Mouse (Mus musculus) hindbrain, embryonic 10.5 days (tissue): ENCODE results near the gene Atg14. TPM values are rescaled to one million over a fixed set of nuclear protein-coding genes. Genes with fewer than 3 reads are reported as not detected.

Experiments used
- DNase-seq: peaks from one replicate; pipeline ENCODE4 v3.0.0-alpha.2; 2017; ENCODE audit warnings: low spot score
- H3K27ac ChIP-seq: fragments of 300-500 bp; sonication (generic); 2 replicates; pipeline ENCODE4 v1.5.1; 2016; ENCODE audit warnings: mild to moderate bottlenecking, moderate library complexity
- H3K27me3 ChIP-seq: fragments of 300-500 bp; sonication (generic); 2 replicates; pipeline ENCODE4 v1.6.1; 2016; ENCODE audit warnings: mild to moderate bottlenecking; ENCODE audit not compliant: poor library complexity, insufficient read depth, severe bottlenecking
- H3K36me3 ChIP-seq: fragments of 300-500 bp; sonication (generic); 2 replicates; pipeline ENCODE4 v1.6.1; 2016; ENCODE audit warnings: mild to moderate bottlenecking, moderate library complexity
- H3K4me1 ChIP-seq: fragments of 300-500 bp; sonication (generic); replicated peaks from 2 replicates; pipeline ENCODE4 v1.6.1; 2016; ENCODE audit warnings: mild to moderate bottlenecking
- H3K4me3 ChIP-seq: fragments of 300-500 bp; sonication (generic); 2 replicates; pipeline ENCODE4 v1.5.1; 2016; ENCODE audit warnings: mild to moderate bottlenecking, moderate library complexity
- H3K9me3 ChIP-seq: fragments of 300-500 bp; sonication (generic); 2 replicates; pipeline ENCODE4 v1.6.1; 2016; ENCODE audit warnings: mild to moderate bottlenecking, moderate library complexity
- WGBS: fragments of 180-500 bp; shearing (Covaris S2); methylation state at CpG from one replicate; pipeline ENCODE4 v1.1.7; 2016; 5-methylcytosine and 5-hydroxymethylcytosine counted together
- polyA plus RNA-seq: library from polyadenylated mRNA; unstranded; fragments of >200 nt; fragmentation: Nextera tagmentation; extraction: Ambion mirVana; gene quantifications from 2 replicates; pipeline ENCODE4 v1.2.1, GENCODE M21; 2016

Gene Atg14
- polyA plus RNA-seq, 1 experiment from 2014 or later: 16.5 TPM

DNA sequence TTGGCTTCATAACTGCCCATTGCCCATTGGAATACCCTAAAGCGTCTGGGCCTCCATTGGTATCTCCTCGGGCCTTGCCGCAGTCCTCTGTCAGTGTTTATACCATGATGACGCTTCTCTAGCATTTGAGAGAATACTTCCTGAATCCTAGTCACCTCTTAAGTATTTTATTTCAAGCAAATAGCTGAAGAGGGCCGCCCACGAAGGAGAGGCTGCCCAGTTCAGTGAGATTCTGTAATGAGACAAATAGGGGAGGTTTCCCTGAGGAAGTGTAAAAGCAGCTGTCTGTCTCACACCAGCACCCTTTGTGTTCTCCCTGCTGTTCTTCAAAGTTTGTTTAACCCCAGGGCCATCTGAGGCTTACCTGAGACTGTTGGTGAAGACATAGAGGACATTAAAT is 53.7 kb downstream of the Atg14 start:
- H3K27me3 ChIP-seq: no peaks in the 10 kb centered on the region
- no peaks in the 10 kb centered on the region for H3K36me3 ChIP-seq
- 87% methylated on average over 6 of the region's 6 CpGs for WGBS
- no peak overlapping the region for H3K4me3 ChIP-seq
- H3K4me1 ChIP-seq: no peaks in the 10 kb centered on the region
- no peaks in the 10 kb centered on the region for H3K9me3 ChIP-seq
- no peak for DNase-seq
- no peak overlapping the region for H3K27ac ChIP-seq

DNA sequence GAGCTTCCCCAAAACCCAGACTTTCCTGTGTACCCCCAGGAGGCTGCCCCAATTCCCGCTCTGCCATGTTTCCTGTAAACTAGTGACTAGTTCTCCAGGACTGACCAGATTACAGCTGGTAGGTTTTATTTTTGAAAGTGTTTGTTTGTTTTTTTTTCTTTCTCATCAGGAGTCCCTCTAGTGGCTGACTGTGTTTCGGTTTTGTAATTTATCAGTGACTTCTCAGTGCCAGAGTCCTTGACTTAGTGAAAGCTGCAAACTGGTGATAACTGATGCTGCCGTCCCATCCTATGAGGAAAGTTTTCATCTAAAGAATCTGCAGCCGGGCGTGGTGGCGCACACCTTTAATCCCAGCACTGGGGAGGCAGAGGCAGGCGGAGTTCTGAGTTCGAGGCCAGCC is 54.8 kb downstream of the Atg14 start:
- H3K27ac ChIP-seq: no peak overlapping the region
- H3K4me1 ChIP-seq: no peaks in the 10 kb centered on the region
- H3K4me3 ChIP-seq: no peak overlapping the region
- DNase-seq: no peak
- no peaks in the 10 kb centered on the region; the same call in 1 of the 2 replicates for H3K36me3 ChIP-seq
- H3K9me3 ChIP-seq: no peaks in the 10 kb centered on the region
- H3K27me3 ChIP-seq: no peaks in the 10 kb centered on the region
- 87% methylated on average over 8 of the region's 8 CpGs for WGBS

DNA sequence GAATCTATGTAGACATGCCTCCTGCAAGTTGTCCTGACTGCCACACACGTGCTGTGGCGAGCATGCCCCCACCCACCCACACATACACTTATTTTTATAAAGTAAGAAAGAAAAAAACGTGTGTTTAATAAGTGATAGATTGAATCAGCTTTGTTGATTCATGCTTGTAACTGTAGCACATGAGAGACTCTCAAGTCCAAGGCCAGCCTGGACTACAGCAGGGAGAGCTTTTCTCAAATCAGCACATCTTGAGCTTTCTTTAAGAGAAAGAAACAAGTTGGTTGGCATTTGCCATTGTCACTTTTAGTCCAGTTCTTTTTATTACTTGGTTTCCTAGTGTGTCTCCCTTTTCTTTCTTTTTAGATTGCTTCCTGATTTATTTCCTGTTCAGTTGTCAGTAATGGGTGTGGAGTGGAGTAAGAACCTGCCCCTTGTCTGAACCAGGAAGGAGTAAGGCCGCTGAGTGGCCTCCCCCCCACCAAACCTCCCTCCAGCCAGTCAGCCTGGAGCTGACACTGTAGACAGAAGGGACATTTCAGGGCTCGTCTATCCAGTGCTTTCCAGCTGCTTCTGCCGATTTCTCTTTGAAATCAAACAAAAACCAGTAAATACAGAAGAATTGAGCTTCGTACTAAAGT is 55.5 kb downstream of the Atg14 start:
- no peak for DNase-seq
- WGBS: 77% methylated on average over 7 of the region's 7 CpGs
- Histone ChIP-seq H3K9me3 (no peaks in the 10 kb centered on the region), H3K4me1 (no peaks in the 10 kb centered on the region), H3K27me3 (no peaks in the 10 kb centered on the region), H3K27ac (no peak overlapping the region), H3K4me3 (no peak overlapping the region), H3K36me3 (no peaks in the 10 kb centered on the region; the same call in 1 of the 2 replicates)

DNA sequence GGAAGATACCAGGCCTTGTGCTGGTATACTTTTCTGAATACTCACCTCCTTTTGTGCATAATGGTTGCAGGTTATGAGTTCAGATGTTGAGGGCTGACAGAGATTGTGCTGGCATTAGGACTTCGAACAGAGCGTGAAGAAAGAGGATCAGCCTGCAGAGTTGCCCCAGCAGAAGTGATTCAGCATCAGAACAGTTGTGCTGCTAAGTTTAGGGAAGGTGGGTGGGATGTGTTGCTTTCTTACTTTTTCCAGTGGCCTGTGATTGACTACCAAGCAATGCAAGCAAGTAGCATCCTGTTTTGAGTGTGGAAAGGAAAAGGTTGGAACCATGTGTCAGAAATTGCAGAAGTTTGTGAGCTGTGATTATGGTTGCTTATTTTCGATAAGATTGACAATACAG is 56.8 kb downstream of the Atg14 start:
- Histone ChIP-seq H3K9me3 (no peaks in the 10 kb centered on the region), H3K27ac (no peak overlapping the region), H3K27me3 (no peaks in the 10 kb centered on the region), H3K4me3 (no peak overlapping the region), H3K4me1 (no peaks in the 10 kb centered on the region), H3K36me3 (no peaks in the 10 kb centered on the region; the same call in 1 of the 2 replicates)
- 92% methylated on average over 3 of the region's 3 CpGs for WGBS
- DNase-seq: no peak

DNA sequence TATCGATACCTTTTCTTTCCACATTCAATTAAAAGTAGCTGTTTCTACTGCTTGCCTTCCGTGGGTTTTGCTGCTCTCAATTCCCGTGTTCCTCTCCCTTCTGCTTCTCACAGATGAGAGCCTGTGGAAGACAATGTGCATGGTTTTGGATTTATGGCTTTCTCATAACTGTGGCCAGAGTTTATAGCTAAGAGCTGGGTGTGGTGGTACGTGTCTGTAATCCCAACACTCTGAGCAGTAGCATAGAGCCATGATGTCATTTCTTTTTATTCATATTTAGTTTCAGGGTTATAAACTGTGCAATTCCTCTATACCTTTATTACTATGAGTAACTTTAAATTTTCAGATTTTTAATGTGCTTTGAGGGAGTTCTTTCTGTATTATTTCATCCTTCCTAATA is 60.2 kb downstream of the Atg14 start:
- no peaks in the 10 kb centered on the region for H3K4me1 ChIP-seq
- whole genome bisulfite sequencing: 93% methylated on average over 4 of the region's 4 CpGs
- no peaks in the 10 kb centered on the region for H3K27me3 ChIP-seq
- peaks cover 11% of the 10 kb centered on the region for H3K36me3 ChIP-seq
- H3K9me3 ChIP-seq: no peaks in the 10 kb centered on the region
- no peak overlapping the region for H3K4me3 ChIP-seq
- no peak overlapping the region for H3K27ac ChIP-seq
- no peak for DNase-seq

DNA sequence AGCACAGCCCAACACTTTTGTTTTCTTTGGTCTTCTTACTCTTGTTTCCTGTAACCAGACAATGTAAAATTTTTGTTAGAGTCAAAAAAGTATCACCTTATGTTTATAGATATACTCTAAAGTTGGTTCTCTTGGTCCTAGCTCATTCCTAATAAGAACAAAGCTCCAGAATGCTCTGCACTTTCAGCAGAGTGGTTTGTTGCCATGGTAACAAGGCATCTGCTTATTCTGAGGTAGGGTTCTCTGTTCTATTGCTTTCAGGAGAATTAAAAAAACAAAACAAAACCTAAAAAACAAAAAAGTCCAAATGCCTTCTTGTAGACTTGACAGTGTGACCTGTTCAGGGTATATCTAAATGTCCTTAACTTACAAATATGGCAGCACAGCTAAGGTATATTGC is 62.4 kb downstream of the Atg14 start:
- Histone ChIP-seq H3K4me3 (no peak overlapping the region), H3K36me3 (peaks cover 19% of the 10 kb centered on the region), H3K27ac (no peak overlapping the region), H3K27me3 (no peaks in the 10 kb centered on the region), H3K4me1 (no peaks in the 10 kb centered on the region), H3K9me3 (no peaks in the 10 kb centered on the region)
- DNase-seq: no peak

DNA sequence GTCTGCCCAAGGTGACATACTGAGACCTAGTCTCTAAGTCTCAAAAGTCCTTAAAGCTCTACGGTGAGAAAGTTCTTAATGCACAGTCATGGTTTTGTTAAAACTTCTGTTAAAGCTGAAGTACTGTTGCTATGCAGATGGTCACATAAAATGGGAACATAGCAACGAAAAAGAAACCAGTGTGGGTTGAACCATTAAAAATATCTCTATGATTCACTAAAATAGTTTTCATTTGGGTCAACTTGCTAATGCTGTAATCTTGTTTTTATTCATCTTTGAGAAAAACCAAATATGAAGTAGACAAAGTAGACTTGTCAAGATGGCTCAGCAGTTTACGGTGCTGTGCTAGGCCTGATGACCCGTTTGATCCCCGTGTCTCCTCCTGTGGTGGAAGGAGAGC is 63.8 kb downstream of the Atg14 start:
- 95% methylated on average over 5 of the region's 5 CpGs for WGBS
- DNase-seq: no peak
- Histone ChIP-seq H3K9me3 (no peaks in the 10 kb centered on the region), H3K27ac (no peak overlapping the region), H3K36me3 (peaks cover 19% of the 10 kb centered on the region), H3K4me3 (no peak overlapping the region), H3K27me3 (no peaks in the 10 kb centered on the region), H3K4me1 (no peaks in the 10 kb centered on the region)

DNA sequence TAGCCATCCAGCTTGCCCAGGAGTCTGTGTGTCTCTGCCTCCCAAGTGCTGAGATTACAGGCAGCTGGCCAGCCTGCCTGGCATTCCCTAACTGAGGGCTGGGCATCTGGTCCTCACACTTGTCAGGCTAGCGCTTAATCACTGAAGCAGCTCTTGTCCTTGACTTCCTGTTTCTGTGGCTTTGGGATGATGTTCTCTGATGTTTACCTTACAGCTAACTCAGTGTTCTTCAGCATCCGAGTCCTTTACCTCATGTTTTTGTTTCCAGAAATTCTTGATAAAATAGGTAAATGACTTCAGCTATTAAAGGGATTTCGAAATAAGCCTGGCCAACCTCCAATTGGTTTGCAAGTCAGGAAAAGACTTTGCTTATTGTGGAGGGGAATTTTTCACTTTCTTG is 66.4 kb downstream of the Atg14 start:
- Histone ChIP-seq H3K36me3 (peaks cover 19% of the 10 kb centered on the region), H3K4me1 (no peaks in the 10 kb centered on the region), H3K4me3 (no peak overlapping the region), H3K27ac (no peak overlapping the region), H3K27me3 (no peaks in the 10 kb centered on the region), H3K9me3 (no peaks in the 10 kb centered on the region)
- no peak for DNase-seq
- 95% methylated on average over 3 of the region's 3 CpGs for WGBS

DNA sequence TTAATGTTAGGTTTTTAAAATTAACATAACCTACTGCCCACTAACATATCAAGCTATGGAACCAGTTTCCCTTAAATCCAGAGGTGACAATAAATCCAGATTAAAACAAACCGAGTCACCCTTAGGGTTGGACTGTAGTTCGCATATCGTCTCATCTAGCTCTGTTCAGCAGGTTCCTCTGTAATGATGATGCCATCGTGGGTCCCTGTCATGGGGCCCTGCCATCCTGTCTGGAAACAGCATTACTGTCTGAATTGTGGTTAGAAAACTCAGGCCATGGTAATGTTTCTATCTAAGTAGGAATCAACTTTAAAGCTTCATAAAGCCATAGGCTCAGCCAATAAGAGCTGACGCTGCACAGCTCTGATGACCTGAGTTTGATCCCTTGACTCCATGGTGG is 71.8 kb downstream of the Atg14 start:
- DNase-seq: no peak
- Histone ChIP-seq H3K4me3 (no peak overlapping the region), H3K4me1 (no peaks in the 10 kb centered on the region), H3K36me3 (no peaks in the 10 kb centered on the region), H3K9me3 (no peaks in the 10 kb centered on the region), H3K27ac (no peak overlapping the region), H3K27me3 (no peaks in the 10 kb centered on the region)
- WGBS: 64% methylated on average over 5 of the region's 5 CpGs

DNA sequence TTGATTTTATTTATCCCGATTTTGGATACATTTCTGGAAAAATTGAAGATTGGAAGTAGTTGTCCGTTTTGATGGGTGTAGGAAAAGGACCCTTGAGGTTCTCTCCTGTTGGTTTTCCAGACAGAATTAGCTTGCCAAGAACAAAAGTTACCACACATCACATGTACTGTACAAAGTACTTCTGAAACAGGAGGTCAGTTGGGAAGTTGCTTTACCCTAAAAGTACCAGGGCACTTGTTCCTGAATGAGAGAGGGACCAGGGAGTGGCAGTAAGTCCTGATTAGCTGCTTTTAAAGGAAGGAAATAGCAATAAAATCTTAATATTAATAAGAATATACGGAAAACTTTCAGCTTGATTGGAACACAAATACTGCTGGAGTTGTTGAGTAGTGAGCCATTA is 73.3 kb downstream of the Atg14 start:
- Histone ChIP-seq H3K4me1 (no peaks in the 10 kb centered on the region), H3K27me3 (no peaks in the 10 kb centered on the region), H3K27ac (no peak overlapping the region), H3K4me3 (no peak overlapping the region), H3K36me3 (0 out of 2 replicates have a peak, but pooled peaks cover 4% of the 10 kb centered on the region), H3K9me3 (no peaks in the 10 kb centered on the region)
- 79% methylated on average over 3 of the region's 3 CpGs for WGBS
- no peak for DNase-seq

DNA sequence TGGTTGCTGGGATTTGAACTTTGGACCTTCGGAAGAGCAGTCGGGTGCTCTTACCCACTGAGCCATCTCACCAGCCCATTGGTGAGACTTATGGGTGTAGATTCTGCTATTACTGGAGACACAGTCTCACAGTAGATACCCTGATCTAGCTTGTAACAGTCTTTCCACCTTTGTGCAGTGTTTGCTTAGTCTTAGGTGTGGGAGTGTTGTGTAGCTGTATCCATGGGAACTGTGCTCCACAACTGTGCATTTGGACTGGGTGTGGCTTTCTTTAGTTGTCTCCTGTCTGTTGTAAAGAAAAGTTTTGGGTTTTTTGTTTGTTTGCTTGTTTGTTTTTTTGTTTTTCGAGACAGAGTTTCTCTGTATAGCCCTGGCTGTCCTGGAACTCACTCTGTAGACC is 74.5 kb downstream of the Atg14 start:
- Histone ChIP-seq H3K27ac (no peak overlapping the region), H3K4me1 (no peaks in the 10 kb centered on the region), H3K27me3 (no peaks in the 10 kb centered on the region), H3K4me3 (no peak overlapping the region), H3K9me3 (no peaks in the 10 kb centered on the region), H3K36me3 (0 out of 2 replicates have a peak, but pooled peaks cover 4% of the 10 kb centered on the region)
- 94% methylated on average over 3 of the region's 3 CpGs for WGBS
- no peak for DNase-seq

DNA sequence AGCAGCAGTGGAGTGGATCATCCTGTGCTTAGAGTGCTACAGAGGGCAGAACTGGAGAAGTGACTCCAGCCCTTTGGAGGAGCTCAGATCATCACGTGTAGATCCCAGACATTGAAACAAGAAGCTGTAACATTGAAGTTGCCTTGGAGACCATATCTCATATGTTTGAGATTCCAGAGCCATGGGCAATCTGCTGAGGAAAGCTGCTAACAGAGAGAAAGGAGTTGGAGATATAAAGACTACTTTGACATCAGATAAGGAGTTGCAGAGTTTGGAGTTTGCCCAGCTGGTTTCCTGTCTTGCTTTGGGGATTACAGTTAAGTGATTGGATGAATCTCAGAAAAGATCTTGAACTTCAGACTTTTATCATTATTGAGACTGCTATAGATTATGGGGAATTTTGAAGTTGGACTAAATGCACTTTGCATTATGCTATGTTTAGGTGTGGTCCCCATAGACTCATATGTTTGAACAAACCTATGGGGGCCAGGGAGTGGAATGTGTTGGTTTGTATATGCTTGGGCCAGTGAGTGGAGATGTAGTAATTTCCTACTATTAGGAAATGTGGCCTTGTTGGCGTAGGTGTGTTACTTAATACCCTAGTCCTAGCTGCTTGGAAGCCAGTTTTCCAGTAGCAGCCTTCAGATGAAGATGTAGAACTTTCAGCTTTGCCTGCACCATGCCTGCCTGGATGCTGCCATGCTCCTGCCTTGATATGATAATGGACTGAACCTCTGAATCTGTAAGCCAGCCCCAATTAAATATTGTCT is 76.7 kb downstream of the Atg14 start:
- Histone ChIP-seq H3K4me3 (no peak overlapping the region), H3K27me3 (no peaks in the 10 kb centered on the region), H3K9me3 (no peaks in the 10 kb centered on the region), H3K27ac (no peak overlapping the region), H3K36me3 (0 out of 2 replicates have a peak, but pooled peaks cover 4% of the 10 kb centered on the region), H3K4me1 (peaks cover 6% of the 10 kb centered on the region)
- no peak for DNase-seq
- WGBS: 92% methylated on average over 2 of the region's 2 CpGs
